Mouse (Mus musculus): ENCODE data around the gene Ndufa3. TPM values are rescaled to one million over a fixed set of nuclear protein-coding genes. Genes with fewer than 3 reads are reported as not detected.
A peak's percentile ranks its signal among the peaks of the same experiment; 100 is the strongest.

The Ndufa3 gene
- polyA plus RNA-seq, 1 experiment from 2014 or later, result 398 TPM

DNA sequence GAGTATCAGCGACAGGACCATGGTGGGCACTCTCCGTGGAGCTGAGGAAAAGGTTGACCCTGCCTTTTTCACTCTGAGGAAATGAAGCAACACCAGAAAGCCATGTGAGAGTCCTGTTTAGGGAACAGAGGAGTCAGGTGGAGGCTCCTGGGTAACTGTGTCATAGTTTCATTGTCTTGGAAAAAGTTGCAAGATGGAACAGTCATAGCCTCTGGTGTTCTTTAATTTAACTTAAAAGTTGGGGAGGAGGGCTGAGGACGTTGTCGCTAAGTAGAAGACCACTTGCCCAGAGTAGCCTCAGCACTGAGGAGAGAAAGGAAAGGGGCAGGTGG, 1.1 kb upstream of the Ndufa3 start, which contains the start of gene Oscar:
TSS of gene Oscar (minus strand) at position 101 of the 332 bp plus-strand sequence.
- peaks cover 25% of the 10 kb centered on the region for H3K36me3 ChIP-seq (replicated peaks)
- H3K4me3 ChIP-seq, result peak within 1 kb of the TSS; percentile 86

DNA sequence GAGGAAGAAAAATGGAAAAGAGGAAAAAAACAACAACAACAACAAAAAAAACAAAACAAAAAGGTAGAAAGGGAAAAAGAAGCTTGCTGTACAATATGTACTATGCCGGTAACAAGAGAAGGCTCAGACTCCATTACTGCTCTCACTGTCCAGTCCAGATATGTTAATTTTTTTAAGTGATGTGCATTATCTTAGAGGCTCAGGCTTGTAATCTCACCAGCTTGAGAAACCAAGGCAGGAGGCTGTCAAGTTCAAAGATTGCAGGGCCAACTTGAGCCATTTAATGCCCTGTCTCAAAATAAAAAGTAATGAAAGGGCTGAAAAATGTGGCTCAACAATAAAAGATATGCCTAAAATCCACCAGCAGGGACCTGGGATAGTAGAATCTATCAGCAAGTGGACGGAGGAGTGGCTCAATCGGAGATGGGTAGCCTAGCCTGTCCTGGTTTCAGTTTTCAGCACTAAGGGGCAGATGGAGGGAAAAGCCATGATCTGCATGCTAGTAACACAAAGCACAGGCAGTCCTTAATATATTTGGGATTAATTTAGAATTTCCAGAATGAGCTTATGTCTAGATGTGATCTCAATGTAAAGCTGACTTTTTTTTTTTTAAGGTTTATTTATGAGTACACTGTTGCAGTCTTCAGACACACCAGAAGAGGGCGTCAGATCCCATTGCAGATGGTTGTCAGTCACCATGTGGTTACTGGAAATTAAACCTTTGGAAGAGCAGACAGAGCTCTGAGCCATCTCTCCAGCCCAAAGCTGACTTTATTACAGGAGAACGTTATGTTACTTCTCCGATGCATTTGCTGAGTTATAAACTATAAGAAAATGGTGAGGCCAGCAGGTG, 558 bp upstream of the Ndufa3 start:
- WGBS, result 43% methylated on average over 6 of the region's 6 CpGs
- Histone ChIP-seq H3K36me3 (replicated peaks) (peaks cover 31% of the 10 kb centered on the region), H3K4me3 (peak overlapping the region; percentile 86), H3K27ac (replicated peaks) (no peak overlapping the region), H3K4me1 (peaks cover 6% of the 10 kb centered on the region), H3K9me3 (no peaks in the 10 kb centered on the region), H3K27me3 (replicated peaks; ENCODE audit: low read depth, poor library complexity, severe bottlenecking) (no peaks in the 10 kb centered on the region)
- no peak for DNase-seq (ENCODE audit: low spot score)

More for the DNA sequence above, 1.1 kb upstream of the Ndufa3 start, which contains the start of gene Oscar:
- WGBS, result 82% methylated on average over 4 of the region's 4 CpGs
- H3K4me1 ChIP-seq, result peaks cover 6% of the 10 kb centered on the region
- no peak for DNase-seq (ENCODE audit: low spot score)
- no peak within 1 kb of the TSS for H3K27ac ChIP-seq (replicated peaks)
- H3K9me3 ChIP-seq, result no peaks in the 10 kb centered on the region
- H3K27me3 ChIP-seq (replicated peaks; ENCODE audit: low read depth, poor library complexity, severe bottlenecking), result no peaks in the 10 kb centered on the region

DNA sequence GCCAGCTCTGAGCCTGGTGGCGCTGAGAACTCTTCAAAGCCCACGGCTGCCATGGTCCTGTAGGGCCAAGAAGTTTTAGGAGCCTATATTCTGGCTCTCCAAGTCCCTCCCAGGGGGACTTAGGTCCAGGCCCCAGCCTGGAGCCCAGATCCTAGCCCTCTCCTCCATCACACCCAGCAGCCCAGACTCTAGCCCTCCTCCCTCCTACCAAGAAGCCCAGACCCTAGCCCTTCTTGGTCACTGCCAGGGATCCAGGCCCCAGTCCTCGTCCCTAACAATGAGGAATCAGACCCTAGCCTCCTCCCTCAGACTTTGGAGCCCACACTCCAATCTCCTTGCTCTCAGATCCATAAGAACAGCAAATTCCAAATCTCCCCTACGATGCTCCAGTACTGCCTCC, 11.9 kb downstream of the Ndufa3 start:
- H3K27ac ChIP-seq (replicated peaks), result peak overlapping the region; percentile 87
- WGBS, result 32% methylated on average over 4 of the region's 4 CpGs
- no peak for DNase-seq (ENCODE audit: low spot score)

DNA sequence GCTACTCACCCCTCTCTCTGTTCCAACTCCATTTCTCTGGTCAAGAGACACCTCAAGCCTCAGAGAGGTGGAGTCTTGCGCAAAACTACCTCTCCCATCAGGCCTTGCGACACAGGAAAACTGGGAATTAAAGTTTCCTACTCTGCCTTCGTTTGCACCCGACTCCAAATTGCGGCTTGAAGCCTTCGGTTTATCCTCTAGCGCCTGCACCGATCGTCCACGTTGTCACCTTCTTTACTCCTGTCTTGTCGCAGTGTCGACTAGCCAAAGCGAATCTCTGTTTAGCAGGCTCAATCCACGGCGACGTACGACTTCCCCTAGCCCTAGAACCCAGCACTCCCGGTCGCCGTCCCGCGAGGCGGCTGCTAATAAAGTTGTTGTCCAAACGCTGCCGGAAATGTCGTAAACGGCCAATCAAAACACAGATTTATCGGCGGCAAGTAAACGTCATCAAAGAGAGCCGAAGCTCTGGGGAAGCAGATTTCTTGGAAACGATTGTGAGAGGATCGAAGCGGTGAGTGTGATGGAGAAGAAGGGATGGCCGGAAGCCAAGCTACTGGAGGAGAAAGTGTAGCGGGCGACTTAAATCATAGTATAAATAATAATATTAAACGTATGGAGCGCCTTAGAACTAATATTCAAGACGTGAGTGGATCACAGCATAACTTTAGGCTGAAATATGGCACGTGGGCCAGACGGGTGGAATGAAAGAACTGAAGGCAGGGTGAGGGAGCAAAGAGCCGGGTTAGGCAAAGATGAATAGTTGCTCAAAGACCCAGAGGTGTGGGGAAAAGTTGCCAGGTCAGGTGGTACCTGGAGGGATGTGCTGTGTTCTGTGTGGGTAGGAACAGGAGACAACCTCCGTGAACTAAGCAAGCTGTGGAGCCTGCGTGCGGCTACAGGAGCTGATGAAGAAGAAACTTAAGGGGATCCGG, 12.6 kb downstream of the Ndufa3 start, which contains the start of the genes Tfpt and Prpf31:
TSS of gene Tfpt (minus strand) at position 387 of the 935 bp plus-strand sequence.
TSS of gene Prpf31 (plus strand) at position 443 of the 935 bp plus-strand sequence.
- peak; percentile 93 for DNase-seq (ENCODE audit: low spot score)
- peaks cover 19% of the 10 kb centered on the region for H3K4me1 ChIP-seq
- no peaks in the 10 kb centered on the region for H3K9me3 ChIP-seq
- peaks cover 58% of the 10 kb centered on the region for H3K36me3 ChIP-seq (replicated peaks)
- WGBS, result 1% methylated on average over 47 of the region's 47 CpGs
- H3K27ac ChIP-seq (replicated peaks), result peak within 1 kb of the TSS; percentile 87
- H3K27me3 ChIP-seq (replicated peaks; ENCODE audit: low read depth, poor library complexity, severe bottlenecking), result no peaks in the 10 kb centered on the region
- peak within 1 kb of the TSS; percentile 74 for H3K4me3 ChIP-seq

More for the DNA sequence above, 11.9 kb downstream of the Ndufa3 start:
- Histone ChIP-seq H3K4me3 (peak overlapping the region; percentile 74), H3K36me3 (replicated peaks) (peaks cover 58% of the 10 kb centered on the region), H3K4me1 (peaks cover 19% of the 10 kb centered on the region), H3K9me3 (no peaks in the 10 kb centered on the region), H3K27me3 (replicated peaks; ENCODE audit: low read depth, poor library complexity, severe bottlenecking) (no peaks in the 10 kb centered on the region)

DNA sequence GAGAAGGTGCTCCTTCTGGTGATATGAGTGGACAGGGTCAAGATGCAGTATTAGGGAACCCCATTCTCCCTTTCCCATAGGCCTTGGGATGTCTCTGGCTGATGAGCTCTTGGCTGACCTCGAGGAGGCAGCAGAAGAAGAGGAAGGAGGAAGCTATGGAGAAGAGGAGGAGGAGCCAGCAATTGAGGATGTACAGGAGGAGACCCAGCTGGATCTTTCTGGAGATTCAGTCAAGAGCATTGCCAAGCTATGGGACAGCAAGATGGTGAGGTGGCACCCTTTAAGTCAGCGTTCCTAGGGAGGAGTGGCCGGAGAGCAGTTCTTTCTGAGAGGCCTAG, 13.3 kb downstream of the Ndufa3 start:
- peaks cover 58% of the 10 kb centered on the region for H3K36me3 ChIP-seq (replicated peaks)
- DNase-seq (ENCODE audit: low spot score), result no peak
- 64% methylated on average over 3 of the region's 3 CpGs for WGBS

DNA sequence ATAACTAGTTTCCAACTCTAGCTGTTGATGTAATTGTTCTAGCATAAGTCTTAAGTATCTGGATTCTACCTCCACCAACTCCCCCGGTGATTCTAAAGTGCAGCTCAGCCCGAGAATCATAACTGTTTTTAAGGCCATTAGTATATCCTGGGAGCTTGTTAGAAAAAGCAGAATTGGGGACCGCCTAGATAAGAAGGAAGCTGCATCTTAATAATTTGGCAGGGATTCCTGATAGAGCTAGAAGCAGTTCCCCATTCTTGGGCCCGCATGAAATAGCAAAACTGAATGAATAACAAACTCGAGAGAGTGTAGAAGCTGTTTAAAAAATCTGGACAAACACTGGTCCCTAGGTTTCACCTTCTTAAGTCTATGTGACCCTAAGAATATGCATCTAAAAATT, 26.2 kb downstream of the Ndufa3 start:
- Histone ChIP-seq H3K4me1 (peaks cover 32% of the 10 kb centered on the region), H3K27me3 (replicated peaks; ENCODE audit: low read depth, poor library complexity, severe bottlenecking) (no peaks in the 10 kb centered on the region), H3K9me3 (no peaks in the 10 kb centered on the region), H3K4me3 (peak overlapping the region; percentile 98; the same call in 1 of the 2 replicates), H3K27ac (replicated peaks) (no peak overlapping the region), H3K36me3 (replicated peaks) (peaks cover 61% of the 10 kb centered on the region)
- no peak for DNase-seq (ENCODE audit: low spot score)
- WGBS, result 75% methylated on average over 5 of the region's 5 CpGs

More for the DNA sequence above, 13.3 kb downstream of the Ndufa3 start:
- Histone ChIP-seq H3K27me3 (replicated peaks; ENCODE audit: low read depth, poor library complexity, severe bottlenecking) (no peaks in the 10 kb centered on the region), H3K9me3 (no peaks in the 10 kb centered on the region), H3K4me3 (peak overlapping the region; percentile 74), H3K4me1 (peaks cover 19% of the 10 kb centered on the region), H3K27ac (replicated peaks) (peak overlapping the region; percentile 87; the same call in 1 of the 2 replicates)

DNA sequence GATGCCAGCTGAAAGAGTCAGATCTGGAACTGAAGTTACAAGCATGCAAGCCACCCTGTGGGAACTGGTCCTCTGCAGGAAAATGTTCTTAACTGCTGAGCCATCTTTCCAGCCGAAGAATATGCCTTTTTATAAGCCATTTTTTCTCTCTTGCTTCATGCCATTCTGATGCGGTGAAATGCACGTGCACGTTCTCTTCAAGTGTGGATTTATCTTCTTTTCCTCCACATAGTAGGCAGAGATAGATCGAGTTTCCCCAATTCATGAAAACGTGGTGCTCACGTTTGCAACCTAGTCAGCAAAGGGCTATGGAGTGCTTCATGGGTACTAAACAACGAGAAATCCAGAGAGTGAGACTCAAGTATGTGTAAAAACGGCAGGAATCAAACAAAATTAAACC, 26.7 kb downstream of the Ndufa3 start:
- Histone ChIP-seq H3K27ac (replicated peaks) (0 out of 2 replicates have a peak overlapping the region, but pooled peaks have one; percentile 26), H3K4me3 (peak overlapping the region; percentile 98), H3K36me3 (replicated peaks) (peaks cover 61% of the 10 kb centered on the region), H3K4me1 (peaks cover 37% of the 10 kb centered on the region), H3K27me3 (replicated peaks; ENCODE audit: low read depth, poor library complexity, severe bottlenecking) (no peaks in the 10 kb centered on the region), H3K9me3 (no peaks in the 10 kb centered on the region)
- 24% methylated on average over 9 of the region's 9 CpGs for WGBS
- no peak for DNase-seq (ENCODE audit: low spot score)

DNA sequence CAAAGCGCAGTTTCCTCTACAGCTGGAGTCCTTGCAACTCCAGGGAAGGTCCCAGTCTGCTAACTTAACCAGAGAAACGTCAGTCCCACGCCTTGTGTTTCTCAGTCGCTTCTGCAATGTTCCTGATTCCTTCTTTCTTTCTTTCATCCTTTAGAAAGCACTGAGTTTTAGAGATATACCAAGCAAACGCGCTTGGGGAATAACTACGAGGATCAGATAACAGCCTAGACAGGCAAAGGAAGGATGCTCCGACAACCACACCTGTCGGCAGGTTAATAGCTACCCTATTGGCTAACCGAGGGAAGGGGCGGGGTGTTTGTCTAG, 27.1 kb downstream of the Ndufa3 start:
- H3K36me3 ChIP-seq (replicated peaks), result peaks cover 61% of the 10 kb centered on the region
- H3K4me1 ChIP-seq, result peaks cover 38% of the 10 kb centered on the region
- peak overlapping the region; percentile 26; the same call in 1 of the 2 replicates for H3K27ac ChIP-seq (replicated peaks)
- peak overlapping the region; percentile 98 for H3K4me3 ChIP-seq
- no peaks in the 10 kb centered on the region for H3K9me3 ChIP-seq
- DNase-seq (ENCODE audit: low spot score), result no peak
- WGBS, result 1% methylated on average over 11 of the region's 11 CpGs
- no peaks in the 10 kb centered on the region for H3K27me3 ChIP-seq (replicated peaks; ENCODE audit: low read depth, poor library complexity, severe bottlenecking)

DNA sequence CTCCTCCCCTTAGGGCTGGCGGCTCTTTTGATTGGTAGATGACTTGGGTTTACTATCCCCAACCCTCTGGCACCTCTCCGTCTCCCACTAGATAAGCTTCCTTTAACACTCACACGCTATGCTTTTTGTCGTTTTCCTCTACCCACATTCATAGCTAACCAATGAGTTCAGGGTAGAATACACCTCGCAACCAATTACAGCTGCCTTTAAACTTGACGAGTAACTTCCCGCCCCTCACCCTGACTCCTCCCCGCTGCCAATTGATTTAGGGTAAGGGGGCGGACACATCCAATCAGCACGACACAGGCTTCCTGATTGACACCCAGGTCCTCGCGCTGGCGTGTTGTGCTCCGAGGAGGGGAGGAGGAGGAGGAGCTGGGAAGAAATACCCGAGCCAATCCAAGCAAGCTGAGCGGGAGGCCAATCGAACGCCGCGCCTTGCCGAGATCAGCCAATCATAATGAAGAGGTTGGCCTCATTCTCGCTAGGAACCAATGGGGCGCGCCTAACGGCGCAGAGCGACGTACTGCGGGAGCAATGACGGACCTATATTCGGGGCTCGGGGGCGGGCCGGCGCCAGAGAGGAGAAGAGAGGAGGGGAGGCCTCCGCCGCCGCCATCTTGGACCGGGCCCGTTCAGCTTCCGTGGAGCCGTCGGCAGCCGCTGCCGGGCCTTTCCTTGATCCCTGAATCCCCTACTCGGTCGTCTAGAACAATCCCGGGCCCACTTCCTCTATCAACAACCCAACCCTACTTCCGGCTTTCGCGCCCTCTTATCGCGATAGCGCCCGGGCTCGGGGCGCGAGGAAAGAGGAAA, 27.7 kb downstream of the Ndufa3 start, which contains the start of gene Cnot3:
TSS of gene Cnot3 (plus strand) at position 597 of the 816 bp plus-strand sequence.
- DNase-seq (ENCODE audit: low spot score), result peak; percentile 98
- Histone ChIP-seq H3K9me3 (no peaks in the 10 kb centered on the region), H3K4me1 (peaks cover 38% of the 10 kb centered on the region), H3K4me3 (peak within 1 kb of the TSS; percentile 98), H3K27ac (replicated peaks) (peak within 1 kb of the TSS; percentile 97), H3K27me3 (replicated peaks; ENCODE audit: low read depth, poor library complexity, severe bottlenecking) (no peaks in the 10 kb centered on the region), H3K36me3 (replicated peaks) (peaks cover 61% of the 10 kb centered on the region)
- WGBS, result under 1% methylated on average over 58 of the region's 58 CpGs

DNA sequence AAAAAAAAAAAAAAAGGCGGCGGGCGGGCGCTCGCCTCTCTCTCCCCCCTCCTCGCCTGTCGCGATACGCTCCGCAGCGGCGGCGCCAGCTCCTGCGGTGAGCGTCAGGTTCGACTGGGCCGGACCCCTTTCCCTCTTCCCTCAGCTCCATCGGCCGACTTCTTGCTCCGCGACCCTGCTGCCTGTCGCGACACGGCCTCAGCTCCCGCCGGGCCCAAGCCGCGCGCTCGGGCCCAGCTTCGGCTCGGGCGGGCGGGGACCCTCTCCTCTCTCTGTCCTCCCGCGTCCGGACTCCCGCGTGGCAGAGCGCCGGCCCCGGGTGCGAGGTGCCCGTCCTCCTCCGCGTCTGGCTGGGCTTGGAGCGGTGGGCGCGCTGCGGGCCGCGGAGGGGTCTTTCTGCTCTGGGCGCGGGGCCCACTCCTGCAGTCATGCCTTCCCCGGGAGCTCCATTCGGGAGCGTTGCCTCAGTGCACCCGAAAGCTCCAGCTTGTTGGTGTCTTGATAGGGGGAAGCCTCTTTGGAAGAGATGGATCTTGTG, 28.4 kb downstream of the Ndufa3 start:
- no peak for DNase-seq (ENCODE audit: low spot score)
- Histone ChIP-seq H3K9me3 (no peaks in the 10 kb centered on the region), H3K27me3 (replicated peaks; ENCODE audit: low read depth, poor library complexity, severe bottlenecking) (no peaks in the 10 kb centered on the region), H3K4me3 (peak overlapping the region; percentile 98), H3K36me3 (replicated peaks) (peaks cover 61% of the 10 kb centered on the region), H3K4me1 (peaks cover 38% of the 10 kb centered on the region), H3K27ac (replicated peaks) (peak overlapping the region; percentile 97)
- under 1% methylated on average over 56 of the region's 58 CpGs for WGBS

DNA sequence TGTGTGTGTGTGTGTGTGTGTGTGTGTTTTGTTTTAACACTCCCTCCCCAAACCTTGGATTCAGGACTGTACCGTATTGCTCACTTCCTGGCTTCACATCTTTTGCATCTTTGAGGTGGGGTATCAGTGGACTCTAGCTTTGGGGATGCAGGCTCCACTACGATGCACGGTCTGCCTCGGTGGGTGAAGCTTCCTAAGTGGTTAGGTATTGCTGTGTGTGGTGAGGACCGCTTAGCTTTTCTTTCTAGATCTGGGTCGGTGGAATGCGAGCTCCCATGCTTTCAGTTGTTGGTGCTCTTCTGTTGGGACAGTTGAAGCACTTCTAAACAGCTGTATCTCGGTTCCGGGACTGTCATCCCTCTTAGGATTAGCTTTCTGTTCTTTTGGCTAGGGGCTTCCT, 29.0 kb downstream of the Ndufa3 start:
- Histone ChIP-seq H3K4me3 (peak overlapping the region; percentile 98), H3K9me3 (no peaks in the 10 kb centered on the region), H3K27me3 (replicated peaks; ENCODE audit: low read depth, poor library complexity, severe bottlenecking) (no peaks in the 10 kb centered on the region), H3K4me1 (peaks cover 38% of the 10 kb centered on the region), H3K27ac (replicated peaks) (peak overlapping the region; percentile 97), H3K36me3 (replicated peaks) (peaks cover 61% of the 10 kb centered on the region)
- WGBS, result 28% methylated on average over 9 of the region's 9 CpGs
- no peak for DNase-seq (ENCODE audit: low spot score)

Measured in embryonic facial prominence, embryonic 10.5 days (tissue).